Comparison of ENCODE assay signal across 7 mouse cellular contexts in the genomic region with DNA sequence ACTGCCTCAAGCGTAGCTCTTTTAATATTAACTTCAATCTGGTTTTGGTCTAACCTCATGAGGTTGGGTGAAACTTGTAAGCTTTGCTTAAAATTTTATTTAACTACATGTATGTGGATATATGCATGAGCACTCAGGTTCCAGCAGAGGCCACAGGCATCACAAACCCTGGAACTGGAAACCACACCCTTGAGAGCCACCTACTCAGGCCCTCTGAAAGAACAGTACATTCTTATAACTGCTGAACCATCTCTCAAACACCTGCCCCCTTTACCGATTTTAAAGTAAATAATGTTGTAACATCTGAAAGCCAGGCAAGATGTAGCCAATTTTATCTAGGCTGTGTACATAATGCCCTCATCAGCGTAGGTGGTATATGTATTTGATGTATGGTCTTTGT. TPM values are rescaled to one million over a fixed set of nuclear protein-coding genes. Genes with fewer than 3 reads are reported as not detected.
DNase-seq lines count a peak whose midpoint lies in the region; ATAC-seq and TF ChIP-seq lines count a peak whose summit lies in the region.

No protein-coding gene starts in this region.

- H3K4me2 ChIP-seq in lung, postnatal 0 days (replicated peaks; ENCODE audit: low read depth, low read length): peak overlapping the region; percentile 72
- H3K4me2 ChIP-seq in embryonic facial prominence, embryonic 13.5 days: peak overlapping the region; percentile 71
- peak overlapping the region; percentile 64 for H3K4me2 ChIP-seq in neural tube, embryonic 15.5 days

- H3K27ac ChIP-seq in lung, postnatal 0 days (ENCODE audit: low read length): peak overlapping the region; percentile 98
- peak overlapping the region; percentile 93 for H3K27ac ChIP-seq in embryonic facial prominence, embryonic 13.5 days
- H3K27ac ChIP-seq in limb, embryonic 10.5 days: no peak overlapping the region
- H3K27ac ChIP-seq in neural tube, embryonic 15.5 days (replicated peaks): peak overlapping the region; percentile 92
- H3K27ac ChIP-seq in thymus, adult 2 months (ENCODE audit: control insufficient read depth, insufficient read depth, low read length): no peak overlapping the region

- peak; percentile 46 for ATAC-seq in lung, postnatal 0 days
- ATAC-seq in embryonic facial prominence, embryonic 13.5 days (ENCODE audit: insufficient number of reproducible peaks, insufficient read depth, low FRiP score, low TSS enrichment, low read depth): no peak
- ATAC-seq in neural tube, embryonic 15.5 days (ENCODE audit: low FRiP score): peak; percentile 19; the same call in 1 of the 2 replicates

- H3K4me3 ChIP-seq in lung, postnatal 0 days (ENCODE audit: low read depth, low read length): no peak overlapping the region; the same call in 1 of the 2 replicates
- H3K4me3 ChIP-seq in embryonic facial prominence, embryonic 13.5 days: peak overlapping the region; percentile 68
- H3K4me3 ChIP-seq in limb, embryonic 10.5 days: peak overlapping the region; percentile 58
- H3K4me3 ChIP-seq in neural tube, embryonic 15.5 days (replicated peaks): peak overlapping the region; percentile 63
- no peak overlapping the region for H3K4me3 ChIP-seq in thymus, adult 2 months (ENCODE audit: control insufficient read depth, insufficient read depth, low read length)

- H3K4me1 ChIP-seq in lung, postnatal 0 days (ENCODE audit: insufficient read depth, low read depth, low read length): no peaks in the 10 kb centered on the region
- no peaks in the 10 kb centered on the region for H3K4me1 ChIP-seq in embryonic facial prominence, embryonic 13.5 days
- peaks cover 4% of the 10 kb centered on the region; the same call in 1 of the 2 replicates for H3K4me1 ChIP-seq in limb, embryonic 10.5 days
- H3K4me1 ChIP-seq in neural tube, embryonic 15.5 days: peaks cover 5% of the 10 kb centered on the region; the same call in 1 of the 2 replicates
- H3K4me1 ChIP-seq in thymus, adult 2 months (replicated peaks; ENCODE audit: control insufficient read depth, insufficient read depth, low read length): no peaks in the 10 kb centered on the region

- DNase-seq in lung, postnatal 0 days (ENCODE audit: low spot score): peak; percentile 54
- no peak for DNase-seq in lung, postnatal 14 days
- DNase-seq in limb, embryonic 10.5 days (ENCODE audit: low spot score): no peak
- DNase-seq in layer of hippocampus, adult 18-20 months (ENCODE audit: low spot score in 2 of 2): no peak
- DNase-seq in thymus, adult 2 months: no peak

- no peak; the same call in 1 of the 2 replicates for TF ChIP-seq EP300 in lung, postnatal 0 days (IDR thresholded peaks at IDR 0.05)

- 0 out of 2 replicates have a peak, but pooled peaks cover 3% of the 10 kb centered on the region for H3K36me3 ChIP-seq in lung, postnatal 0 days (ENCODE audit: insufficient read depth, low read length)
- H3K36me3 ChIP-seq in embryonic facial prominence, embryonic 13.5 days: peaks cover 23% of the 10 kb centered on the region
- H3K36me3 ChIP-seq in limb, embryonic 10.5 days: peaks cover 26% of the 10 kb centered on the region
- peaks cover 13% of the 10 kb centered on the region for H3K36me3 ChIP-seq in neural tube, embryonic 15.5 days
- H3K36me3 ChIP-seq in thymus, adult 2 months (ENCODE audit: control insufficient read depth, insufficient read depth, low read length): peaks cover 13% of the 10 kb centered on the region

- H3K9me3 ChIP-seq in lung, postnatal 0 days (ENCODE audit: low read length): no peaks in the 10 kb centered on the region
- no peaks in the 10 kb centered on the region for H3K9me3 ChIP-seq in embryonic facial prominence, embryonic 13.5 days
- H3K9me3 ChIP-seq in limb, embryonic 10.5 days (replicated peaks): no peaks in the 10 kb centered on the region
- H3K9me3 ChIP-seq in neural tube, embryonic 15.5 days (replicated peaks): no peaks in the 10 kb centered on the region

- no peaks in the 10 kb centered on the region for H3K27me3 ChIP-seq in lung, postnatal 0 days (replicated peaks; ENCODE audit: insufficient read depth, low read length)
- H3K27me3 ChIP-seq in embryonic facial prominence, embryonic 13.5 days: no peaks in the 10 kb centered on the region
- no peaks in the 10 kb centered on the region for H3K27me3 ChIP-seq in limb, embryonic 10.5 days (ENCODE audit: low read depth, poor library complexity, severe bottlenecking)
- no peaks in the 10 kb centered on the region for H3K27me3 ChIP-seq in neural tube, embryonic 15.5 days (replicated peaks)
- no peaks in the 10 kb centered on the region for H3K27me3 ChIP-seq in thymus, adult 2 months (ENCODE audit: control insufficient read depth, insufficient read depth, low read length)

- 55% methylated on average over 3 of the region's 3 CpGs for WGBS in lung, postnatal 0 days
- WGBS in embryonic facial prominence, embryonic 13.5 days: 83% methylated on average over 3 of the region's 3 CpGs
- WGBS in limb, embryonic 10.5 days: 84% methylated on average over 3 of the region's 3 CpGs
- 84% methylated on average over 3 of the region's 3 CpGs for WGBS in neural tube, embryonic 15.5 days
- WGBS in thymus, adult 2 months: 78% methylated on average over 3 of the region's 3 CpGs

- no peak for TF ChIP-seq POLR2A in thymus, adult 2 months (IDR thresholded peaks at IDR 0.05; ENCODE audit: control insufficient read depth, extremely low read depth, insufficient read depth, low read length, poor library complexity)

- H3K9ac ChIP-seq in lung, postnatal 0 days (replicated peaks; ENCODE audit: low read depth): peak overlapping the region; percentile 83; the same call in 1 of the 2 replicates
- H3K9ac ChIP-seq in embryonic facial prominence, embryonic 13.5 days: peak overlapping the region; percentile 95; the same call in 1 of the 2 replicates
- H3K9ac ChIP-seq in neural tube, embryonic 15.5 days (replicated peaks): peak overlapping the region; percentile 88

- no peak for TF ChIP-seq CTCF in lung, postnatal 0 days (IDR thresholded peaks at IDR 0.05)
- TF ChIP-seq CTCF in thymus, adult 2 months (IDR thresholded peaks at IDR 0.05; ENCODE audit: borderline replicate concordance, control insufficient read depth, extremely low read depth, insufficient read depth, low read length, poor library complexity): no peak

RNA-seq across cellular contexts. Expression of gene Fbxo4, which starts 0.5 kb away (rescaled TPM):
- polyA plus RNA-seq in lung, postnatal 0 days (2015; fragmentation: Nextera tagmentation; extraction: Ambion mirVana): 21.6 and 23.0 TPM in 2 replicates
- 9.8 and 10.6 TPM in 2 replicates for polyA plus RNA-seq in embryonic facial prominence, embryonic 13.5 days (2015; fragmentation: Nextera tagmentation; extraction: Ambion mirVana)
- polyA plus RNA-seq in limb, embryonic 10.5 days (2016; fragmentation: Nextera tagmentation; extraction: Ambion mirVana): 3.2 and 3.4 TPM in 2 replicates
- polyA plus RNA-seq in neural tube, embryonic 15.5 days (2015; fragmentation: Nextera tagmentation; extraction: Ambion mirVana): 9.0 and 10.7 TPM in 2 replicates
- total RNA-seq in layer of hippocampus, adult 18-20 months (2021): 1 to 10 TPM; 7.2 to 9.6 TPM
- 3.5 and 4.5 TPM in 2 replicates for polyA plus RNA-seq in thymus, adult 2 months (2012; rRNA removed)

RNA-seq across cellular contexts. Expression of gene AW549877, which starts 15.7 kb away (rescaled TPM):
- 21.7 and 23.4 TPM in 2 replicates for polyA plus RNA-seq in lung, postnatal 0 days (2015; fragmentation: Nextera tagmentation; extraction: Ambion mirVana)
- polyA plus RNA-seq in embryonic facial prominence, embryonic 13.5 days (2015; fragmentation: Nextera tagmentation; extraction: Ambion mirVana): 29.7 and 36.0 TPM in 2 replicates
- polyA plus RNA-seq in limb, embryonic 10.5 days (2016; fragmentation: Nextera tagmentation; extraction: Ambion mirVana): 26.5 and 32.8 TPM in 2 replicates
- polyA plus RNA-seq in neural tube, embryonic 15.5 days (2015; fragmentation: Nextera tagmentation; extraction: Ambion mirVana): 34.2 and 34.4 TPM in 2 replicates
- total RNA-seq in layer of hippocampus, adult 18-20 months (2021): 10 to 100 TPM; 40.4 to 42.5 TPM
- 14.0 and 18.1 TPM in 2 replicates for polyA plus RNA-seq in thymus, adult 2 months (2012; rRNA removed)

RNA-seq across cellular contexts. Expression of gene Oxct1, which starts 46.3 kb away (rescaled TPM):
- 64.8 and 87.0 TPM in 2 replicates for polyA plus RNA-seq in lung, postnatal 0 days (2015; fragmentation: Nextera tagmentation; extraction: Ambion mirVana)
- 230 and 267 TPM in 2 replicates for polyA plus RNA-seq in embryonic facial prominence, embryonic 13.5 days (2015; fragmentation: Nextera tagmentation; extraction: Ambion mirVana)
- polyA plus RNA-seq in limb, embryonic 10.5 days (2016; fragmentation: Nextera tagmentation; extraction: Ambion mirVana): 79.0 and 116 TPM in 2 replicates
- 402 and 424 TPM in 2 replicates for polyA plus RNA-seq in neural tube, embryonic 15.5 days (2015; fragmentation: Nextera tagmentation; extraction: Ambion mirVana)
- total RNA-seq in layer of hippocampus, adult 18-20 months (2021): 100 to 1,000 TPM; 254 to 259 TPM
- polyA plus RNA-seq in thymus, adult 2 months (2012; rRNA removed): 31.6 and 32.8 TPM in 2 replicates

Comparison
In these comparisons a context has a peak if more than half of its experiments do, and no peak if none do; other contexts are left out.
1. H3K27ac ChIP-seq: peak in lung, postnatal 0 days (single experiment), embryonic facial prominence, embryonic 13.5 days (single experiment) and neural tube, embryonic 15.5 days (single experiment); none in limb, embryonic 10.5 days (single experiment) and thymus, adult 2 months (single experiment).
2. H3K4me3 ChIP-seq: peak in embryonic facial prominence, embryonic 13.5 days (single experiment), limb, embryonic 10.5 days (single experiment) and neural tube, embryonic 15.5 days (single experiment); none in lung, postnatal 0 days (single experiment) and thymus, adult 2 months (single experiment).
3. Peak in every context shown above with its lines, with median percentiles within 50 percentile points of each other: H3K4me2 ChIP-seq and H3K9ac ChIP-seq.